Mouse (Mus musculus) megakaryocyte, embryonic 14.5 days (primary cell): ENCODE data around the gene Lrrc7.

ENCODE experiments used
- FLI1 ChIP-seq: IDR thresholded peaks from 2 replicates; pipeline ENCODE4 v1.6.1; 2012; ENCODE audit warnings: low read length, inconsistent platforms, mixed read lengths
- GATA1 ChIP-seq: IDR thresholded peaks from 3 replicates; pipeline ENCODE4 v1.6.1; 2012; ENCODE audit warnings: mixed read lengths, low read length, inconsistent platforms, borderline replicate concordance

DNA sequence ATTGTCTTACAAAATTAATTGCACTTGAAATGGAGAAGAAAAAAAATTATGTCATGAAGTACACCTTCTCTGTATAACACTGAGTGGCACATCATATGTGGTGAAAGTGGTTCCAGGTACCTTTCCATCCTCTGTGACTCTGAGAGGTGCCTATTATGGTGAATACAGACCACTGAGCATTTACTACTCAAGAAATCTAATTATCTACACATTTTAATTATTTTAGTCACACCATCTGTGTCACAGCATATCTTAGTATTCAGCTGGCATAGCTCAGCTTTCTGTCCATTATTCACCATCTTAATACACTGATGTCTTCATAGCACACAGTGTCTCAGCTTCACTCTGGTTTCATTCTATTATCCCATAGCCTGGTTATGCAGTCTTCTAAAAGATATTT lies 7.7 kb downstream of the Lrrc7 start:
- TF ChIP-seq FLI1 (no peak), GATA1 (no peak)
